Mouse (Mus musculus) right cerebral cortex, adult 18-20 months (tissue): Measurements from ENCODE around the gene Tssk6.

Experiments used
- DNase-seq: peaks from one replicate; pipeline ENCODE4 v3.0.0; 2022; ENCODE audit warnings: mixed read lengths

Tssk6 gene

GRCm38 (mm10) chr8:69902163-69903062 is at the start of gene Tssk6, which contains the start of the genes Ndufa13 and Yjefn3:
Gene Tssk6, plus strand, starts transcription at chr8:69902184.
Gene Ndufa13, minus strand, starts transcription at chr8:69902558.
Gene Yjefn3, minus strand, starts transcription at chr8:69902712.
- DNase-seq = no peak

GRCm38 (mm10) chr8:69853869-69854268 is 48.1 kb upstream of the Tssk6 start:
- no peak for DNase-seq

- DNase-seq = no peak
Observed at GRCm38 (mm10) chr8:69860807-69861206, 41.2 kb upstream of the Tssk6 start.

GRCm38 (mm10) chr8:69861251-69861650 is 40.7 kb upstream of the Tssk6 start:
- DNase-seq = no peak

- DNase-seq = peak; percentile 43
Observed at GRCm38 (mm10) chr8:69863387-69864020, 38.5 kb upstream of the Tssk6 start.

GRCm38 (mm10) chr8:69864180-69864579 is 37.8 kb upstream of the Tssk6 start:
- no peak for DNase-seq

- no peak for DNase-seq
Observed at GRCm38 (mm10) chr8:69867696-69868326, 34.2 kb upstream of the Tssk6 start.

GRCm38 (mm10) chr8:69870003-69870765 is 31.8 kb upstream of the Tssk6 start:
- DNase-seq = peak; percentile 48

GRCm38 (mm10) chr8:69870907-69871306 is 31.1 kb upstream of the Tssk6 start:
- no peak for DNase-seq

GRCm38 (mm10) chr8:69874155-69874554 is 27.8 kb upstream of the Tssk6 start:
- DNase-seq = peak; percentile 56

GRCm38 (mm10) chr8:69874654-69875053 is 27.3 kb upstream of the Tssk6 start:
- no peak for DNase-seq

GRCm38 (mm10) chr8:69876097-69876496 is 25.9 kb upstream of the Tssk6 start:
- no peak for DNase-seq

GRCm38 (mm10) chr8:69876967-69877366 is 25.0 kb upstream of the Tssk6 start:
- no peak for DNase-seq

GRCm38 (mm10) chr8:69877396-69877795 is 24.6 kb upstream of the Tssk6 start:
- DNase-seq = no peak

GRCm38 (mm10) chr8:69877992-69878391 is 24.0 kb upstream of the Tssk6 start:
- DNase-seq = no peak

- no peak for DNase-seq
Observed at GRCm38 (mm10) chr8:69879678-69880077, 22.3 kb upstream of the Tssk6 start.

- no peak for DNase-seq
Observed at GRCm38 (mm10) chr8:69880841-69881240, 21.1 kb upstream of the Tssk6 start.

GRCm38 (mm10) chr8:69881261-69881865 is 20.6 kb upstream of the Tssk6 start:
- no peak for DNase-seq

GRCm38 (mm10) chr8:69882021-69882756 is 19.8 kb upstream of the Tssk6 start:
- DNase-seq = no peak

GRCm38 (mm10) chr8:69882833-69883600 is 19.0 kb upstream of the Tssk6 start:
- DNase-seq = no peak

- no peak for DNase-seq
Observed at GRCm38 (mm10) chr8:69884141-69884540, 17.8 kb upstream of the Tssk6 start.
